Mouse (Mus musculus) left cerebral cortex, adult 2 months (tissue): ENCODE results near the gene Olfr292. TPM values are rescaled to one million over a fixed set of nuclear protein-coding genes. Genes with fewer than 3 reads are reported as not detected.

ENCODE experiments used
- DNase-seq, 2 experiments: peaks; one replicate each; pipeline ENCODE4 v3.0.0; 2021 to 2022; ENCODE audit warnings: low spot score in 2 of 2, mixed read lengths in 1 of 2; ENCODE audit errors: extremely low spot score in 1 of 2
- H3K27ac ChIP-seq: fragments of 200-600 bp; 2 replicates; pipeline ENCODE4 v1.8.1; 2022
- H3K4me3 ChIP-seq: fragments of 200-600 bp; 2 replicates; pipeline ENCODE4 v1.8.1; 2022
- CTCF ChIP-seq: fragments of 200-600 bp; IDR thresholded peaks from 2 replicates; pipeline ENCODE4 v1.8.1; 2022; ENCODE audit warnings: antibody characterized with exemption, mild to moderate bottlenecking, moderate library complexity
- intact Hi-C: fragments of 180-260 bp; cut with DNase I; formaldehyde crosslinking; loops from one replicate; pipeline ENCODE4 v1.15.1; 2025
- long read RNA-seq, 2 experiments: library from polyadenylated mRNA; stranded (forward); transcript quantifications; one replicate each; pipeline ENCODE4 v2.0.0; 2021; ENCODE audit warnings: borderline mapping rate in 2 of 2
- total RNA-seq, 2 experiments: library from RNA; stranded (reverse); gene quantifications; 2 replicates each; pipeline ENCODE4 v1.2.3; 2021

Olfr292 gene
- total RNA-seq, result not detected
- long read RNA-seq, experiment 1, result 0 reads
- long read RNA-seq, experiment 2, result 0 reads

DNA sequence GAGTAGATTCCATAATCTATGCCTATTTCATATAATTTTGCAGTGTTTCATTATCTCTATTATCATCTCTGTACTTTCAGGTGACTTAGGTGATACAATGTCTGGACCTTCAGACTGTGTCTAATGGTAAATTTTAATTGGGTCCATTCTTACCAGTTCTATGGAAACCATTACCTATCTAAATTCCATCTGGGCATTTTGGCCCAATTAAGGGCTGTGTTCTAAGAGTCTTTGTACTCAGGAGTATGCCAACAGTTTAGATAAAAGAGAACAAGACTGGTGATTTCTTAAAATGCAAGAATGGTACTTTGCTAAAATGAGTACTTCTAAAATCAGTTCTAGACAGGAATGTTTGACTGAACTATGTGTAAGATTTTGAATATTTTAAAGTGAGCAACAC is at the start of gene Olfr292:
TSS of gene Olfr292 (plus strand) at position 301 of the 400 bp plus-strand sequence.
- Histone ChIP-seq H3K4me3 (no peak within 1 kb of the TSS), H3K27ac (no peak within 1 kb of the TSS)
- DNase-seq, result no peak
- intact Hi-C loops, result no loop called here
- no peak for TF ChIP-seq CTCF

DNA sequence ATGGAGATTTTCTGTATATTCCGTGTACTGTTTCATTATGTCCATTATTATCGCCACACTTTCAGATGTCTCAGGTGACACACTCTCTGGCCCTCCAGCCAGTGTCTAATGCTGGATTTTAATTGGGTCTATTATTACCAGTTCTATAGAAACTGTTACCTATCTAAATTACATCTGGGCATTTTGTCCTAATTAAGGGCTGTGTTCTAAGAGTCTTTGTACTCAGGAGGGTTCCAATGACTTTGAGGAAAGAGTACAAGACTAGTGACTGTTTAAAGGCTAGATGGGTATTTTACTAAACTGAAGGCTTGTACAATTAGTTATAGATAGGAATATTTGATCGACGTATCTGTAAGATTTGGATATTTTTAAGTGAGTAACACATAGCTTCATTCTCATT is 39.4 kb upstream of the Olfr292 start, which contains the start of gene Olfr293:
TSS of gene Olfr293 (plus strand) at position 301 of the 400 bp plus-strand sequence.
- no peak for TF ChIP-seq CTCF
- H3K4me3 ChIP-seq, result no peak within 1 kb of the TSS
- intact Hi-C loops, result no loop called here
- DNase-seq, result no peak
- no peak within 1 kb of the TSS for H3K27ac ChIP-seq

DNA sequence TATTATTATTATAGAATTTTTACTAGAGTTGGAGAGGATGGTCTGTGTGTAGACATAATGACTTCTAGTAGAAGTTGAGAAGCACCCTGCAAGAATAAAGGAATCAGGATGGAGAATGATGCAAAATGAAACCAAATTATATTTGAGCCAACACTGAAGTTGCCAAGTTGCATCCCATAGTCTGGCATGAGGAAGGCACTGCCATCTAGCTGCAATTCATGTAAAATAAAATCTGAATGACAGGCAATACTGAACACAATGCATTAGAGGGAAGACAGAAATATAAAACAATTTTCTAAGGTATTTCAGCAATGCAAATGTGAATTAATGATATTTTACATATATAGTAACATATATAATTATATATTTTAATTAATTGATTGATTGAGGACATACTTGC is 36.9 kb downstream of the Olfr292 start:
- peak; percentile 26 for TF ChIP-seq CTCF
- no peak overlapping the region for H3K4me3 ChIP-seq

More for the DNA sequence above, 36.9 kb downstream of the Olfr292 start:
- intact Hi-C loops, result loop anchor here (10.0 kb wide), 1 partner anchor 900 kb away; no protein-coding TSS in a partner anchor
- no peak for DNase-seq
- H3K27ac ChIP-seq, result no peak overlapping the region

Other genes with a start within 250 kb of the Olfr292 start
- gene Olfr299, start 228.4 kb upstream of the Olfr292 start, total RNA-seq, result not detected
- not detected for gene Olfr298, start 195.8 kb upstream of the Olfr292 start, total RNA-seq
- gene Olfr297, start 168.4 kb upstream of the Olfr292 start, total RNA-seq, result not detected
- gene Olfr295, start 104.5 kb upstream of the Olfr292 start, total RNA-seq, result not detected
- not detected for gene Olfr294, start 71.7 kb upstream of the Olfr292 start, total RNA-seq
- gene Olfr293, start 39.3 kb upstream of the Olfr292 start, total RNA-seq, result not detected
- 1 to 10 TPM; 4.0 to 4.6 TPM for gene Folh1, start 87.6 kb downstream of the Olfr292 start, total RNA-seq
- not detected for gene Vmn2r77, start 106.7 kb downstream of the Olfr292 start, total RNA-seq
- gene Vmn2r78, start 226.8 kb downstream of the Olfr292 start, total RNA-seq, result not detected